Mouse (Mus musculus) kidney, adult 2 months (tissue): Measurements from ENCODE around the gene Abr. TPM values are rescaled to one million over a fixed set of nuclear protein-coding genes. Genes with fewer than 3 reads are reported as not detected.
A peak's percentile ranks its signal among the peaks of the same experiment; 100 is the strongest.

Source experiments
- DNase-seq: peaks from one replicate; pipeline ENCODE4 v3.0.0; 2021
- H3K27ac ChIP-seq: fragments of 200-500 bp; 2 replicates; pipeline ENCODE4 v1.5.1; 2012; ENCODE audit warnings: low read depth, low read length, control low read depth, inconsistent platforms; ENCODE audit not compliant: insufficient read depth
- H3K27me3 ChIP-seq: fragments of 200-500 bp; replicated peaks from 2 replicates; pipeline ENCODE4 v1.6.1; 2012; ENCODE audit warnings: mild to moderate bottlenecking, moderate library complexity, low read length, inconsistent platforms; ENCODE audit not compliant: control insufficient read depth, insufficient read depth
- H3K36me3 ChIP-seq: fragments of 200-500 bp; 2 replicates; pipeline ENCODE4 v1.6.1; 2012; ENCODE audit warnings: mild to moderate bottlenecking, moderate library complexity, low read length, inconsistent platforms; ENCODE audit not compliant: control insufficient read depth, insufficient read depth
- H3K4me1 ChIP-seq: fragments of 200-500 bp; 2 replicates; pipeline ENCODE4 v1.6.1; 2011; ENCODE audit warnings: low read length; ENCODE audit not compliant: control insufficient read depth, insufficient read depth
- H3K4me3 ChIP-seq: fragments of 200-500 bp; 2 replicates; pipeline ENCODE4 v1.5.1; 2011; ENCODE audit warnings: mild to moderate bottlenecking, low read depth, low read length, control low read depth; ENCODE audit not compliant: insufficient read depth
- CTCF ChIP-seq: fragments of 200-500 bp; conservative IDR thresholded peaks from 2 replicates; pipeline ENCODE4 v1.5.1; 2011; ENCODE audit warnings: low read depth, mild to moderate bottlenecking, control low read depth, low read length, moderate library complexity, mixed read lengths; ENCODE audit not compliant: insufficient read depth, insufficient read length
- POLR2A ChIP-seq: fragments of 200-500 bp; IDR thresholded peaks from one replicate; pipeline ENCODE4 v1.6.1; 2011; ENCODE audit warnings: low read depth, low read length, control low read depth
- WGBS: fragments of 180-500 bp; shearing (Covaris S2); methylation state at CpG from one replicate; pipeline ENCODE4 v1.1.7; 2018; 5-methylcytosine and 5-hydroxymethylcytosine counted together
- polyA plus RNA-seq: library from polyadenylated mRNA; depleted of rRNA; stranded (reverse); fragments of >200 nt; gene quantifications from 2 replicates; pipeline ENCODE4 v1.2.3, GENCODE M21; 2012

Abr gene
- polyA plus RNA-seq, 1 experiment, result 33.2 TPM

DNA sequence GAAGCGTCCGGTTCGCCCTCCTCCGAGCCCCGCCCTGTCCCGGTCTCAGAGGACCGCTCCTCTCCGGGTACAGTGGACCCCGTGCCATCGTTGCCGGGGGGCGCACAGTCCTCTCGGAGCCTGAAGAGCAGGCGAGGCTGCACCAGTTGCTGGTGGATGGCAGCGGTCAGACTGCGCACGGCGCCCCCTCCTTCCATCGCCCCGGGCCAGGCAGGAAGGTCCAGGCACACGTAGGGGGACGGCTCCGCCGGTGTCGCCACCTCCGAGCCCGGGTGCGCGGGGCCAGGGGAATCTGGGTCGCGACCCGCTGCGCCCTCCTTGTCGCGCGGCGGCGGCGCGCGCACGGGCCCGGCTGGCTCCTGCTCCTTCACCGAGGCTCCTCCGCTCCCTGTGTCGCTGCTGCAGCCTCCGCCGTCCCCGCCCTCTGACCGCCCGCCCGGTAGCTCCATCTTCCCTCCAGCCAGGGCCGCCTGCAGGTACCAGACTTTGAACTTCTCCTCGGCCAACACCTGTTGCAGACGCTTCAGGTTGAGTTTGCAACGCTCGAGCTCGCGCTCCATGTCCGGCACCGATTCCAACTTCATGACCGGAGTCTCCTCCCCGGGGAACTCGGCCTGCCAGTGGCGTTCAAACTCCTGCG, 572 bp upstream of the Abr start:
- peak; percentile 63 for DNase-seq
- H3K4me1 ChIP-seq, result no peaks in the 10 kb centered on the region
- under 1% methylated on average over 54 of the region's 66 CpGs for WGBS
- no peak overlapping the region for H3K27ac ChIP-seq
- TF ChIP-seq POLR2A, result no peak
- no peak for TF ChIP-seq CTCF
- H3K4me3 ChIP-seq, result peak overlapping the region; percentile 66
- H3K36me3 ChIP-seq, result no peaks in the 10 kb centered on the region
- no peaks in the 10 kb centered on the region for H3K27me3 ChIP-seq

DNA sequence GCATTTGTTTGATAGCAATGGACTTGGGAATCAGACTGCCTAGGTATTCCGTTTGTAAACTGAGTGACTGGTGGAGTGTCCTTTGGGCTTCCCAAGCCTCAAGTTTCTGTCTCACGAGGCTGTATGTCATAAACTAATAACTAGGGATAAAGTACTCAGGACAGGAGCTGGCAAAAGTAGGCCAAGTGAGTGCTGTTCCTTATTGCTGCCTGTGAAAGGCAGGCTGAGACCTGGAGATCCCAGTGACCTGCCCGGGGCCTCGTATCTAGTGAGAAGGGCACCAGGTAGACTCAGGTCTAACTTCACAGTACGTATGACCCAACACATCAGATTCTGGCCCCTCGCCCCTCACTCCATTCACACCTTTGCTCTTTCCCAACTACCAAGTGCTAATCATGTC, 4.0 kb downstream of the Abr start:
- 86% methylated on average over 6 of the region's 6 CpGs for WGBS
- Histone ChIP-seq H3K4me3 (no peak overlapping the region), H3K4me1 (no peaks in the 10 kb centered on the region), H3K27me3 (no peaks in the 10 kb centered on the region), H3K36me3 (no peaks in the 10 kb centered on the region), H3K27ac (no peak overlapping the region)
- TF ChIP-seq CTCF, result no peak
- TF ChIP-seq POLR2A, result no peak
- DNase-seq, result no peak

- WGBS, result 39% methylated on average over 2 of the region's 2 CpGs
- 0 out of 2 replicates have a peak, but pooled peaks cover 7% of the 10 kb centered on the region for H3K4me1 ChIP-seq
- H3K27ac ChIP-seq, result no peak overlapping the region
- no peak for DNase-seq
- no peaks in the 10 kb centered on the region for H3K27me3 ChIP-seq
- TF ChIP-seq POLR2A, result no peak
- no peak for TF ChIP-seq CTCF
- H3K36me3 ChIP-seq, result no peaks in the 10 kb centered on the region
- no peak overlapping the region for H3K4me3 ChIP-seq
Observed at GRCm38 (mm10) chr11:76614246-76614645, 7.9 kb downstream of the Abr start.

DNA sequence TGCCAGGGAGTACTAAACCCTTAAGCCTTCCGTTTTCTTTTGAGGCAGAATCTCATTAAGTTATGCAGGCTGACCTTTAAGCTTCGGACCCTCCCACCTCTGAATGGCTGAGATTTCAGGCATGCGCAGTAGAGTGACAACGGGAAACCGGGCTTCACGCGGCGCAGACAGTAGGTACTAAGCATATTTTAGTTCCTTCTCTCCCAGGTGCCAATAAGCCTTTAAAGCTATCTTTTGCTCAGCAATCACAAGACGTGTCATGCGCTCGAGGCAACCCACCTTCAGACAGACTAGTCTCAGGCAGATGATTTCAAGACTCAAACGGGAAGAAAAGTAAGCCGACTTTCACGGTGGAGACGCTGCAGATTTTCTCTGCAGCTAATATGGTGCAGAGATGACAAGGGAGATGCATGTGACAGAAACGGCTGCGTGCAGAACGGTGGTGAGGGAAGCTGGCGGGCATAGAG, 9.4 kb downstream of the Abr start:
- peak; percentile 87 for DNase-seq
- Histone ChIP-seq H3K36me3 (no peaks in the 10 kb centered on the region), H3K4me1 (0 out of 2 replicates have a peak, but pooled peaks cover 7% of the 10 kb centered on the region), H3K27me3 (no peaks in the 10 kb centered on the region; the same call in 1 of the 2 replicates), H3K4me3 (peak overlapping the region; percentile 50), H3K27ac (no peak overlapping the region)
- 3% methylated on average over 19 of the region's 19 CpGs for WGBS
- TF ChIP-seq POLR2A, result no peak

GRCm38 (mm10) chr11:76610948-76611347, 11.2 kb downstream of the Abr start:
- Histone ChIP-seq H3K4me3 (no peak overlapping the region), H3K4me1 (0 out of 2 replicates have a peak, but pooled peaks cover 7% of the 10 kb centered on the region), H3K27me3 (no peaks in the 10 kb centered on the region; the same call in 1 of the 2 replicates), H3K36me3 (no peaks in the 10 kb centered on the region), H3K27ac (no peak overlapping the region)
- no peak for TF ChIP-seq POLR2A
- TF ChIP-seq CTCF, result no peak
- no peak for DNase-seq

DNA sequence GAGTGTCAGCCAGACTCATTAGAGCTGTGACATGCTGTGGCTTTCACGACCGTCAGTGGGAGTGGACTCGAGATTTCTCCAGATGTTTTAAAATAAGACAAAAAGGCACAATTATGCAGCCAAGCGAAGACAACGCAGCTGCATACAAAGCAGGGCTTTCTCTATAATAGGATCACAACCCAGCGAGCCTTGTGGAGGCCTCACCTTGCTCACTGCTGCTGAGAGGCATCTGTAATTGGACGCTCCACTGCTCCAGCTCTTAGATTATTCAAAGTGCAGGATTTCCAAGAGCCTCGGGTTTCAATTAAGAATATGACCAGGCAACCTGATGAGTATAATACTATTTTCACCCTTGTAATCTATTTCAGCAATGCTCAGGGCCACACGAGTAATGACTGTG, 15.6 kb downstream of the Abr start:
- no peaks in the 10 kb centered on the region; the same call in 1 of the 2 replicates for H3K27me3 ChIP-seq
- H3K27ac ChIP-seq, result no peak overlapping the region
- no peak for DNase-seq
- H3K4me3 ChIP-seq, result no peak overlapping the region
- TF ChIP-seq POLR2A (no peak), CTCF (no peak)
- 66% methylated on average over 9 of the region's 9 CpGs for WGBS
- H3K4me1 ChIP-seq, result no peaks in the 10 kb centered on the region
- no peaks in the 10 kb centered on the region for H3K36me3 ChIP-seq

GRCm38 (mm10) chr11:76599219-76599618, 22.9 kb downstream of the Abr start:
- WGBS, result 32% methylated on average over 2 of the region's 2 CpGs

More at GRCm38 (mm10) chr11:76599219-76599618, 22.9 kb downstream of the Abr start:
- DNase-seq, result peak; percentile 10
- H3K4me3 ChIP-seq, result no peak overlapping the region
- H3K27ac ChIP-seq, result no peak overlapping the region
- no peak for TF ChIP-seq CTCF
- no peak for TF ChIP-seq POLR2A
- H3K27me3 ChIP-seq, result no peaks in the 10 kb centered on the region
- H3K4me1 ChIP-seq, result no peaks in the 10 kb centered on the region
- no peaks in the 10 kb centered on the region for H3K36me3 ChIP-seq
